Mouse (Mus musculus): ENCODE data around the gene Srp9. TPM values are rescaled to one million over a fixed set of nuclear protein-coding genes. Genes with fewer than 3 reads are reported as not detected.

Gene Srp9
- polyA plus RNA-seq, 1 experiment from 2014 or later, result 128 TPM

GRCm38 (mm10) chr1:182092413-182092800 lies 32.1 kb upstream of the Srp9 start:
- no peaks in the 10 kb centered on the region for H3K36me3 ChIP-seq (replicated peaks)
- H3K4me1 ChIP-seq, result peaks cover 35% of the 10 kb centered on the region
- no peak overlapping the region for H3K9ac ChIP-seq
- no peak overlapping the region for H3K4me3 ChIP-seq
- H3K9me3 ChIP-seq, result no peaks in the 10 kb centered on the region
- H3K27me3 ChIP-seq (replicated peaks), result no peaks in the 10 kb centered on the region
- no peak overlapping the region for H3K4me2 ChIP-seq
- H3K27ac ChIP-seq, result no peak overlapping the region
- ATAC-seq (replicated peaks), result no peak
- WGBS, result 65% methylated on average over 5 of the region's 5 CpGs

- H3K4me2 ChIP-seq, result no peak overlapping the region
- 92% methylated on average over 5 of the region's 5 CpGs for WGBS
- no peaks in the 10 kb centered on the region for H3K9me3 ChIP-seq
- H3K9ac ChIP-seq, result no peak overlapping the region
- H3K36me3 ChIP-seq (replicated peaks), result no peaks in the 10 kb centered on the region
- peaks cover 33% of the 10 kb centered on the region for H3K4me1 ChIP-seq
- H3K27ac ChIP-seq, result no peak overlapping the region
- H3K27me3 ChIP-seq (replicated peaks), result no peaks in the 10 kb centered on the region
- H3K4me3 ChIP-seq, result no peak overlapping the region
- ATAC-seq (replicated peaks), result no peak
Measured at GRCm38 (mm10) chr1:182093407-182093806, 31.1 kb upstream of the Srp9 start.

GRCm38 (mm10) chr1:182094473-182095136 lies 29.9 kb upstream of the Srp9 start:
- 42% methylated on average over 15 of the region's 15 CpGs for WGBS
- H3K27ac ChIP-seq, result no peak overlapping the region
- no peak overlapping the region for H3K4me2 ChIP-seq
- no peak overlapping the region for H3K4me3 ChIP-seq
- H3K4me1 ChIP-seq, result peaks cover 21% of the 10 kb centered on the region
- no peaks in the 10 kb centered on the region for H3K36me3 ChIP-seq (replicated peaks)
- no peaks in the 10 kb centered on the region for H3K9me3 ChIP-seq
- no peak overlapping the region for H3K9ac ChIP-seq
- H3K27me3 ChIP-seq (replicated peaks), result no peaks in the 10 kb centered on the region
- no peak for ATAC-seq (replicated peaks)

GRCm38 (mm10) chr1:182095240-182095741 lies 29.2 kb upstream of the Srp9 start:
- H3K4me3 ChIP-seq, result no peak overlapping the region
- peak overlapping the region; percentile 2; the same call in 1 of the 2 replicates for H3K4me2 ChIP-seq
- no peaks in the 10 kb centered on the region for H3K36me3 ChIP-seq (replicated peaks)
- WGBS, result 13% methylated on average over 10 of the region's 10 CpGs
- no peaks in the 10 kb centered on the region for H3K9me3 ChIP-seq
- no peak overlapping the region for H3K9ac ChIP-seq
- no peaks in the 10 kb centered on the region for H3K27me3 ChIP-seq (replicated peaks)
- H3K27ac ChIP-seq, result no peak overlapping the region
- ATAC-seq (replicated peaks), result peak; percentile 25; the same call in 1 of the 2 replicates
- H3K4me1 ChIP-seq, result peaks cover 14% of the 10 kb centered on the region

GRCm38 (mm10) chr1:182096707-182097106 lies 27.8 kb upstream of the Srp9 start:
- H3K27ac ChIP-seq, result no peak overlapping the region
- no peak overlapping the region for H3K9ac ChIP-seq
- H3K27me3 ChIP-seq (replicated peaks), result no peaks in the 10 kb centered on the region
- no peaks in the 10 kb centered on the region for H3K9me3 ChIP-seq
- no peak overlapping the region for H3K4me3 ChIP-seq
- no peaks in the 10 kb centered on the region for H3K36me3 ChIP-seq (replicated peaks)
- peaks cover 7% of the 10 kb centered on the region; the same call in 1 of the 2 replicates for H3K4me1 ChIP-seq
- H3K4me2 ChIP-seq, result no peak overlapping the region
- 94% methylated on average over 5 of the region's 5 CpGs for WGBS
- no peak for ATAC-seq (replicated peaks)

- no peak overlapping the region for H3K4me3 ChIP-seq
- peaks cover 7% of the 10 kb centered on the region; the same call in 1 of the 2 replicates for H3K4me1 ChIP-seq
- no peak for ATAC-seq (replicated peaks)
- no peak overlapping the region for H3K4me2 ChIP-seq
- 54% methylated on average over 5 of the region's 5 CpGs for WGBS
- H3K27ac ChIP-seq, result no peak overlapping the region
- H3K36me3 ChIP-seq (replicated peaks), result no peaks in the 10 kb centered on the region
- H3K9ac ChIP-seq, result no peak overlapping the region
- no peaks in the 10 kb centered on the region for H3K27me3 ChIP-seq (replicated peaks)
- no peaks in the 10 kb centered on the region for H3K9me3 ChIP-seq
Measured at GRCm38 (mm10) chr1:182099062-182099461, 25.5 kb upstream of the Srp9 start.

GRCm38 (mm10) chr1:182100403-182100802 lies 24.1 kb upstream of the Srp9 start:
- no peak overlapping the region for H3K9ac ChIP-seq
- WGBS, result 53% methylated on average over 3 of the region's 3 CpGs
- no peaks in the 10 kb centered on the region for H3K27me3 ChIP-seq (replicated peaks)
- H3K9me3 ChIP-seq, result no peaks in the 10 kb centered on the region
- H3K27ac ChIP-seq, result no peak overlapping the region
- H3K4me2 ChIP-seq, result no peak overlapping the region
- H3K36me3 ChIP-seq (replicated peaks), result no peaks in the 10 kb centered on the region
- no peak overlapping the region for H3K4me3 ChIP-seq
- H3K4me1 ChIP-seq, result no peaks in the 10 kb centered on the region
- ATAC-seq (replicated peaks), result no peak

GRCm38 (mm10) chr1:182101468-182101867 lies 23.1 kb upstream of the Srp9 start:
- 82% methylated on average over 4 of the region's 4 CpGs for WGBS
- Histone ChIP-seq H3K9ac (no peak overlapping the region), H3K36me3 (replicated peaks) (no peaks in the 10 kb centered on the region), H3K4me2 (no peak overlapping the region), H3K4me3 (no peak overlapping the region), H3K4me1 (no peaks in the 10 kb centered on the region), H3K27ac (no peak overlapping the region), H3K27me3 (replicated peaks) (no peaks in the 10 kb centered on the region), H3K9me3 (no peaks in the 10 kb centered on the region)
- ATAC-seq (replicated peaks), result no peak

GRCm38 (mm10) chr1:182102706-182103105 lies 21.8 kb upstream of the Srp9 start:
- Histone ChIP-seq H3K36me3 (replicated peaks) (no peaks in the 10 kb centered on the region), H3K4me2 (no peak overlapping the region), H3K4me1 (no peaks in the 10 kb centered on the region), H3K9me3 (no peaks in the 10 kb centered on the region), H3K27me3 (replicated peaks) (no peaks in the 10 kb centered on the region), H3K27ac (no peak overlapping the region), H3K9ac (no peak overlapping the region), H3K4me3 (no peak overlapping the region)
- no peak for ATAC-seq (replicated peaks)

- Histone ChIP-seq H3K36me3 (replicated peaks) (no peaks in the 10 kb centered on the region), H3K9me3 (no peaks in the 10 kb centered on the region), H3K27ac (no peak overlapping the region), H3K4me3 (no peak overlapping the region), H3K27me3 (replicated peaks) (no peaks in the 10 kb centered on the region), H3K4me2 (no peak overlapping the region), H3K4me1 (no peaks in the 10 kb centered on the region), H3K9ac (no peak overlapping the region)
- no peak for ATAC-seq (replicated peaks)
- 66% methylated on average over 11 of the region's 11 CpGs for WGBS
Measured at GRCm38 (mm10) chr1:182103436-182103835, 21.1 kb upstream of the Srp9 start.

- Histone ChIP-seq H3K27ac (no peak overlapping the region), H3K9ac (no peak overlapping the region), H3K36me3 (replicated peaks) (no peaks in the 10 kb centered on the region), H3K9me3 (no peaks in the 10 kb centered on the region), H3K4me3 (no peak overlapping the region), H3K4me1 (no peaks in the 10 kb centered on the region), H3K27me3 (replicated peaks) (no peaks in the 10 kb centered on the region), H3K4me2 (no peak overlapping the region)
- no peak for ATAC-seq (replicated peaks)
- WGBS, result 45% methylated on average over 3 of the region's 3 CpGs
Measured at GRCm38 (mm10) chr1:182105023-182105422, 19.5 kb upstream of the Srp9 start.

GRCm38 (mm10) chr1:182107251-182107650 lies 17.3 kb upstream of the Srp9 start:
- Histone ChIP-seq H3K9ac (no peak overlapping the region), H3K4me2 (no peak overlapping the region), H3K27ac (no peak overlapping the region), H3K36me3 (replicated peaks) (no peaks in the 10 kb centered on the region), H3K27me3 (replicated peaks) (no peaks in the 10 kb centered on the region), H3K4me1 (no peaks in the 10 kb centered on the region), H3K4me3 (no peak overlapping the region), H3K9me3 (no peaks in the 10 kb centered on the region)
- no peak for ATAC-seq (replicated peaks)
- WGBS, result 81% methylated on average over 9 of the region's 9 CpGs

- Histone ChIP-seq H3K27me3 (replicated peaks) (no peaks in the 10 kb centered on the region), H3K9ac (no peak overlapping the region), H3K27ac (no peak overlapping the region), H3K9me3 (no peaks in the 10 kb centered on the region), H3K36me3 (replicated peaks) (no peaks in the 10 kb centered on the region), H3K4me1 (peaks cover 1% of the 10 kb centered on the region; the same call in 1 of the 2 replicates), H3K4me3 (no peak overlapping the region), H3K4me2 (no peak overlapping the region)
- ATAC-seq (replicated peaks), result no peak
- WGBS, result 83% methylated on average over 13 of the region's 13 CpGs
Measured at GRCm38 (mm10) chr1:182108397-182109099, 16.0 kb upstream of the Srp9 start.
